ENCODE assay signal across 17 mouse cellular contexts in the genomic region with DNA sequence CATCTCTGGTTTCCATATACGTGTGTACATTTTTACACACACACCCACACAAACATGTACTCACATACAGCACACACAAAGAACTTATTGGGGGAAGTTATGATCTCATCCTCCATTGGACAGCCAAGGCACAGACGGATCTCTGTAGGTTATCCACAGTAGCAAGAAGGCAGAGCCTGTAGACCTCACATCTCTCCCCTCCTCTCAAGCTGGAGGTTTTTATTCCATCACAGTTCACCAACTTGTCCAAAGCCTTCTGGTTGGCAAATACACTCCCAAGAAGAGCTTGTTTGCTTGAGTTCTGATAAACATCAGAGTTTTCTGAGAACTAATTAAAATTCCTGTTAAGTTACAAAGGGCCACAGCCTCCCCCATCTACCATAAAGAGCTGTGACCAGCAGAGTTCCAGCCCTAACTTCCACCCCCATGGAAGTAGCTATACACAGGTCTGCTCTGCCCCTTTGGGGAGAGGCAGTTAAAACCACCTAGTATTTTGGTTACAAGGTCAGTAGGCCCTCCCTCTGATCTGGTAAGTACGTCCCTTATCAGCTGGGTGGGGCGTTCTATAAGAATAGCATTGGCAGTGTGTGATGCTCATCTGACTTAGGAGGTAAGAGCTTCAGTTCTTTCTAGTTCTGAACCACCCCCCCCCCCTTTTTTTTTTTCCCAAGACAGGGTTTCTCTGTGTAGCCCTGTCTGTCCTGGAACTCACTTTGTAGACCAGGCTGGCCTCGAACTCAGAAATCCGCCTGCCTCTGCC. TPM values are rescaled to one million over a fixed set of nuclear protein-coding genes. Genes with fewer than 3 reads are reported as not detected.
DNase-seq lines count a peak whose midpoint lies in the region; ATAC-seq lines count a peak whose summit lies in the region.
"Had no signal": no experiment of that assay in that cellular context is flagged by ENCODE, and none has a peak within 500 bp of the region (broad histone marks: within the 10 kb centered on the region; RNA-seq: fewer than 3 reads in every experiment).

No protein-coding gene starts in this region.

- peak overlapping the region; percentile 98 for H3K27ac ChIP-seq in heart, embryonic 15.5 days
- no peak overlapping the region for H3K27ac ChIP-seq in heart, embryonic 11.5 days (ENCODE audit: low read depth, low read length)
- H3K27ac ChIP-seq in midbrain, embryonic 10.5 days (replicated peaks), result peak overlapping the region; percentile 81; the same call in 1 of the 2 replicates
- no peak overlapping the region for H3K27ac ChIP-seq in midbrain, embryonic 15.5 days
- peak overlapping the region; percentile 85 for H3K27ac ChIP-seq in liver, embryonic 12.5 days
- H3K27ac ChIP-seq: hindbrain, embryonic 13.5 days; midbrain, embryonic 12.5 days had no signal

- no peak for DNase-seq in midbrain, embryonic 10.5 days (ENCODE audit: low spot score)
- DNase-seq in adrenal gland, postnatal 36 days, result no peak
- DNase-seq: cerebellum, adult 11-12 months; gastrocnemius, postnatal 10 days; right cerebral cortex, postnatal 25 days; thymus, adult 2 months had no signal

- H3K9ac ChIP-seq in heart, embryonic 15.5 days, result no peak overlapping the region
- no peak overlapping the region for H3K9ac ChIP-seq in heart, embryonic 11.5 days (ENCODE audit: low read depth, low read length)
- H3K9ac ChIP-seq in midbrain, embryonic 15.5 days, result no peak overlapping the region
- H3K9ac ChIP-seq in liver, embryonic 12.5 days, result peak overlapping the region; percentile 40
- H3K9ac ChIP-seq: embryonic facial prominence, embryonic 15.5 days; hindbrain, embryonic 13.5 days; midbrain, embryonic 12.5 days had no signal

- no peak for ATAC-seq in heart, embryonic 15.5 days (replicated peaks; ENCODE audit: insufficient number of reproducible peaks, insufficient read depth, low FRiP score, low read depth)
- ATAC-seq in heart, embryonic 11.5 days (replicated peaks; ENCODE audit: insufficient number of reproducible peaks, low FRiP score, low TSS enrichment), result no peak
- no peak for ATAC-seq in midbrain, embryonic 15.5 days (replicated peaks)
- ATAC-seq in liver, embryonic 12.5 days, result peak; percentile 69
- no peak for ATAC-seq in CD4-positive, CD25-positive, alpha-beta regulatory T cell, adult 4 months
- ATAC-seq: activated CD4-positive, CD25-positive, alpha-beta regulatory T cell, adult 4 months; forebrain, embryonic 14.5 days; intestine, embryonic 16.5 days had no signal

- H3K27me3 ChIP-seq in heart, embryonic 15.5 days, result no peaks in the 10 kb centered on the region
- no peaks in the 10 kb centered on the region for H3K27me3 ChIP-seq in heart, embryonic 11.5 days (ENCODE audit: control insufficient read depth, insufficient read depth, low read length)
- H3K27me3 ChIP-seq in midbrain, embryonic 10.5 days (ENCODE audit: low read depth, poor library complexity, severe bottlenecking), result no peaks in the 10 kb centered on the region
- no peaks in the 10 kb centered on the region for H3K27me3 ChIP-seq in midbrain, embryonic 15.5 days (replicated peaks)
- H3K27me3 ChIP-seq in liver, embryonic 12.5 days (replicated peaks), result no peaks in the 10 kb centered on the region
- H3K27me3 ChIP-seq: embryonic facial prominence, embryonic 15.5 days; hindbrain, embryonic 13.5 days; midbrain, embryonic 12.5 days had no signal

- no peaks in the 10 kb centered on the region for H3K9me3 ChIP-seq in heart, embryonic 15.5 days (replicated peaks)
- no peaks in the 10 kb centered on the region for H3K9me3 ChIP-seq in heart, embryonic 11.5 days (replicated peaks; ENCODE audit: control insufficient read depth, low read length)
- no peaks in the 10 kb centered on the region for H3K9me3 ChIP-seq in midbrain, embryonic 10.5 days (replicated peaks)
- H3K9me3 ChIP-seq in midbrain, embryonic 15.5 days, result no peaks in the 10 kb centered on the region
- no peaks in the 10 kb centered on the region for H3K9me3 ChIP-seq in liver, embryonic 12.5 days (replicated peaks)
- H3K9me3 ChIP-seq: embryonic facial prominence, embryonic 15.5 days; hindbrain, embryonic 13.5 days; midbrain, embryonic 12.5 days had no signal

- H3K4me2 ChIP-seq in heart, embryonic 15.5 days, result no peak overlapping the region
- H3K4me2 ChIP-seq in heart, embryonic 11.5 days, result no peak overlapping the region
- no peak overlapping the region for H3K4me2 ChIP-seq in midbrain, embryonic 15.5 days
- peak overlapping the region; percentile 49 for H3K4me2 ChIP-seq in liver, embryonic 12.5 days
- H3K4me2 ChIP-seq: embryonic facial prominence, embryonic 15.5 days; hindbrain, embryonic 13.5 days; midbrain, embryonic 12.5 days had no signal

- H3K4me1 ChIP-seq in heart, embryonic 15.5 days (replicated peaks), result peaks cover 82% of the 10 kb centered on the region
- H3K4me1 ChIP-seq in heart, embryonic 11.5 days (ENCODE audit: control insufficient read depth, insufficient read depth, low read length), result peaks cover 67% of the 10 kb centered on the region
- H3K4me1 ChIP-seq in midbrain, embryonic 10.5 days, result peaks cover 58% of the 10 kb centered on the region
- H3K4me1 ChIP-seq in midbrain, embryonic 15.5 days, result peaks cover 14% of the 10 kb centered on the region
- peaks cover 99% of the 10 kb centered on the region for H3K4me1 ChIP-seq in liver, embryonic 12.5 days

- 69% methylated on average over 6 of the region's 6 CpGs for WGBS in heart, embryonic 15.5 days
- WGBS in heart, embryonic 11.5 days (ENCODE audit: insufficient replicate concordance), result 67% methylated on average over 6 of the region's 6 CpGs
- 91% methylated on average over 6 of the region's 6 CpGs for WGBS in midbrain, embryonic 10.5 days
- 94% methylated on average over 6 of the region's 6 CpGs for WGBS in midbrain, embryonic 15.5 days
- WGBS in liver, embryonic 12.5 days (ENCODE audit: insufficient replicate concordance), result 49% methylated on average over 6 of the region's 6 CpGs

- H3K36me3 ChIP-seq in heart, embryonic 15.5 days, result no peaks in the 10 kb centered on the region
- no peaks in the 10 kb centered on the region for H3K36me3 ChIP-seq in heart, embryonic 11.5 days (ENCODE audit: control insufficient read depth, insufficient read depth, low read length)
- H3K36me3 ChIP-seq in midbrain, embryonic 10.5 days, result no peaks in the 10 kb centered on the region
- H3K36me3 ChIP-seq in midbrain, embryonic 15.5 days (replicated peaks), result no peaks in the 10 kb centered on the region
- no peaks in the 10 kb centered on the region for H3K36me3 ChIP-seq in liver, embryonic 12.5 days
- H3K36me3 ChIP-seq: embryonic facial prominence, embryonic 15.5 days; hindbrain, embryonic 13.5 days; midbrain, embryonic 12.5 days had no signal

- no peak overlapping the region for H3K4me3 ChIP-seq in heart, embryonic 15.5 days
- H3K4me3 ChIP-seq in heart, embryonic 11.5 days (ENCODE audit: low read depth, low read length), result no peak overlapping the region
- no peak overlapping the region for H3K4me3 ChIP-seq in midbrain, embryonic 10.5 days
- H3K4me3 ChIP-seq in midbrain, embryonic 15.5 days, result no peak overlapping the region
- no peak overlapping the region for H3K4me3 ChIP-seq in liver, embryonic 12.5 days
- H3K4me3 ChIP-seq: embryonic facial prominence, embryonic 15.5 days; hindbrain, embryonic 13.5 days; midbrain, embryonic 12.5 days had no signal

RNA-seq across cellular contexts. Expression of gene Pkig, which starts 33.8 kb away (rescaled TPM):
- 289 and 356 TPM in 2 replicates for polyA plus RNA-seq in heart, embryonic 15.5 days (2015; fragmentation: Nextera tagmentation; extraction: Ambion mirVana)
- polyA plus RNA-seq in heart, embryonic 11.5 days (2014; fragmentation: Nextera tagmentation; extraction: Ambion mirVana), result 249 and 252 TPM in 2 replicates
- polyA plus RNA-seq in midbrain, embryonic 10.5 days (2016; fragmentation: Nextera tagmentation; extraction: Ambion mirVana), result 163 and 190 TPM in 2 replicates
- 125 TPM in 2 replicates for polyA plus RNA-seq in midbrain, embryonic 15.5 days (2015; fragmentation: Nextera tagmentation; extraction: Ambion mirVana)
- 133 and 134 TPM in 2 replicates for polyA plus RNA-seq in liver, embryonic 12.5 days (2016; fragmentation: Nextera tagmentation; extraction: Ambion mirVana)
- total RNA-seq in adrenal gland, postnatal 36 days (2021), result 10 to 100 TPM; 45.0 to 46.0 TPM
- 1 to 10 TPM; 1.5 to 9.0 TPM for polyA plus RNA-seq in CD4-positive, CD25-positive, alpha-beta regulatory T cell, adult 4 months (2017; shearing (Covaris generic))

RNA-seq across cellular contexts. Expression of gene Serinc3, which starts 47.1 kb away (rescaled TPM):
- polyA plus RNA-seq in heart, embryonic 15.5 days (2015; fragmentation: Nextera tagmentation; extraction: Ambion mirVana), result 54.8 and 57.1 TPM in 2 replicates
- 77.5 and 79.0 TPM in 2 replicates for polyA plus RNA-seq in heart, embryonic 11.5 days (2014; fragmentation: Nextera tagmentation; extraction: Ambion mirVana)
- polyA plus RNA-seq in midbrain, embryonic 10.5 days (2016; fragmentation: Nextera tagmentation; extraction: Ambion mirVana), result 24.7 and 28.7 TPM in 2 replicates
- 33.0 and 35.9 TPM in 2 replicates for polyA plus RNA-seq in midbrain, embryonic 15.5 days (2015; fragmentation: Nextera tagmentation; extraction: Ambion mirVana)
- polyA plus RNA-seq in liver, embryonic 12.5 days (2016; fragmentation: Nextera tagmentation; extraction: Ambion mirVana), result 127 and 132 TPM in 2 replicates
- total RNA-seq in adrenal gland, postnatal 36 days (2021), result 100 to 1,000 TPM; 565 to 629 TPM
- 100 to 1,000 TPM; 131 to 203 TPM for polyA plus RNA-seq in CD4-positive, CD25-positive, alpha-beta regulatory T cell, adult 4 months (2017; shearing (Covaris generic))

RNA-seq across cellular contexts. Expression of gene Ada, which starts 58.0 kb away (rescaled TPM):
- polyA plus RNA-seq in heart, embryonic 15.5 days (2015; fragmentation: Nextera tagmentation; extraction: Ambion mirVana), result 3.0 and 8.4 TPM in 2 replicates
- polyA plus RNA-seq in heart, embryonic 11.5 days (2014; fragmentation: Nextera tagmentation; extraction: Ambion mirVana), result 3.8 and 4.3 TPM in 2 replicates
- polyA plus RNA-seq in midbrain, embryonic 10.5 days (2016; fragmentation: Nextera tagmentation; extraction: Ambion mirVana), result 9.1 and 10.0 TPM in 2 replicates
- 3.9 TPM in 2 replicates for polyA plus RNA-seq in midbrain, embryonic 15.5 days (2015; fragmentation: Nextera tagmentation; extraction: Ambion mirVana)
- polyA plus RNA-seq in liver, embryonic 12.5 days (2016; fragmentation: Nextera tagmentation; extraction: Ambion mirVana), result 6.6 and 6.7 TPM in 2 replicates
- 1 to 10 TPM; 3.6 to 4.9 TPM for total RNA-seq in adrenal gland, postnatal 36 days (2021)
- 10 to 100 TPM in 1 of 2 experiments, 1 to 10 TPM in 1; 9.2 to 13.8 TPM for polyA plus RNA-seq in CD4-positive, CD25-positive, alpha-beta regulatory T cell, adult 4 months (2017; shearing (Covaris generic))

Comparison
In these comparisons a context has a peak if more than half of its experiments do, and no peak if none do; other contexts are left out.
1. H3K27ac ChIP-seq: peak in heart, embryonic 15.5 days (single experiment), midbrain, embryonic 10.5 days (single experiment) and liver, embryonic 12.5 days (single experiment); none in heart, embryonic 11.5 days (single experiment) and midbrain, embryonic 15.5 days (single experiment).
2. RNA of gene Pkig, which starts 33.8 kb away (polyA plus RNA-seq): 289 to 356 TPM in heart, embryonic 15.5 days, 249 to 252 TPM in heart, embryonic 11.5 days, 163 to 190 TPM in midbrain, embryonic 10.5 days, 133 to 134 TPM in liver, embryonic 12.5 days and 125 TPM in midbrain, embryonic 15.5 days; 1.5 to 9.0 TPM in CD4-positive, CD25-positive, alpha-beta regulatory T cell, adult 4 months; every median in the first group is over 10 times any median in the second.